Mouse (Mus musculus): ENCODE results near the gene Tprkb.
"Not testable (repeated sequence)": the region's sequence is repeated elsewhere in the genome, so short reads cannot be mapped to it uniquely, and the experiment has no call there.

Gene Tprkb

GRCm38 (mm10) chr6:85916596-85916995 is 4.9 kb downstream of the Tprkb start:
- DNase-seq = no peak

DNA sequence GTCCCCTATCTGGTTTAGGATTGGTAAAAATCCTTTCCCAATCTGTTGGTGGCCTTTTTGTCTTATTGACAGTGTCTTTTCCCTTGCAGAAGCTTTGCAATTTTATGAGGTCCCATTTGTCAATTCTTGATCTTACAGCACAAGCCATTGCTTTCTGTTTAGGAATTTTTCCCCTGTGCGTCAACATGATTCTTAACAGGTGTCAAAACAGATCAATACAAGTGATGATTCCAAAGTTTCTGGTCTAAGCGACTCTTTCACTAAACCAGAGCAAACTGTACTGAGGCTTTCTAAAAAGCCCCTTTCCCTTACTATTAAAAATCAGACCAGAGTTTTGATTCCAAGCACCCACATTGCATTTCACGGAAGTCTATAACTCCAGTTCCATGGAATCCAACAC is 6.7 kb downstream of the Tprkb start:
- not testable (repeated sequence) for DNase-seq

DNA sequence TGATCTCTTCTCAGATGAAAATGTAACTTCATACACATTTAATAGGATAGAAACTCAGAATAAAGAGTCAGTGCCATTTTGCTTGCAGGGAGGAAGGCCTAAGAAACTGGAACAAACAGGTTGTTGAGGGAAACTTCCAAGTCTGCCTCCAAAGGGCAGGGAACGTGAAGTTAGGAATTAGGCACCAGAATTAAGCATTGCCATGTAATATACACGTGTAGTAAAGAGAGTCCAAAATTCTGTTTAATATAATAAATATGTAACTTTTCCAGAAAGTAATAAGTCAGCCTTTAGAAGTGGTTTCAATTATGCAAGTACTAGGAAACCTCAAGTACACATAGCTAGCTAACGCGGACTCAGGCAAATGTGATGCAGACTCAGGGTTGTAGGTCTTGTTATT is 7.7 kb downstream of the Tprkb start:
- DNase-seq = no peak

DNA sequence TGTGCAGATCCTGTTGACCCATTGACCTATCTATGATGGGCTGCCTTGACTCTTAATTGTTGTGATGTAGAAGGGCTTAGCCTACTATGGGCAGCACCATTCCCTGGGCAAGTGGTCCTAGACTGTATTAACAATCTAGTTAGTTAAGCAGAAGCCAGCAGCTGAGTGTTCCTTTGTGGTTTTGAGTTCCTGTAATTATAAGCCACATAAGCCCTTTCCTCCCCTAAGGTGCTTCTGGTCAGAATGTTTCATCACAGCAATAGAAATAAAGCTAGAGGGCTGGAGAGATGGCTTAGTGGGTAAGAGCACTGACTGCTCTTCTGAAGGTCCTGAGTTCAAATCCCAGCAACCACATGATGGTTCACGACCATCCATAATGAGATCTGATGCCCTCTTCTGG is 12.0 kb downstream of the Tprkb start:
- DNase-seq = no peak

- peak; percentile 60 for DNase-seq
These were observed 15.0 kb downstream of the Tprkb start for GRCm38 (mm10) chr6:85926709-85927108.

DNA sequence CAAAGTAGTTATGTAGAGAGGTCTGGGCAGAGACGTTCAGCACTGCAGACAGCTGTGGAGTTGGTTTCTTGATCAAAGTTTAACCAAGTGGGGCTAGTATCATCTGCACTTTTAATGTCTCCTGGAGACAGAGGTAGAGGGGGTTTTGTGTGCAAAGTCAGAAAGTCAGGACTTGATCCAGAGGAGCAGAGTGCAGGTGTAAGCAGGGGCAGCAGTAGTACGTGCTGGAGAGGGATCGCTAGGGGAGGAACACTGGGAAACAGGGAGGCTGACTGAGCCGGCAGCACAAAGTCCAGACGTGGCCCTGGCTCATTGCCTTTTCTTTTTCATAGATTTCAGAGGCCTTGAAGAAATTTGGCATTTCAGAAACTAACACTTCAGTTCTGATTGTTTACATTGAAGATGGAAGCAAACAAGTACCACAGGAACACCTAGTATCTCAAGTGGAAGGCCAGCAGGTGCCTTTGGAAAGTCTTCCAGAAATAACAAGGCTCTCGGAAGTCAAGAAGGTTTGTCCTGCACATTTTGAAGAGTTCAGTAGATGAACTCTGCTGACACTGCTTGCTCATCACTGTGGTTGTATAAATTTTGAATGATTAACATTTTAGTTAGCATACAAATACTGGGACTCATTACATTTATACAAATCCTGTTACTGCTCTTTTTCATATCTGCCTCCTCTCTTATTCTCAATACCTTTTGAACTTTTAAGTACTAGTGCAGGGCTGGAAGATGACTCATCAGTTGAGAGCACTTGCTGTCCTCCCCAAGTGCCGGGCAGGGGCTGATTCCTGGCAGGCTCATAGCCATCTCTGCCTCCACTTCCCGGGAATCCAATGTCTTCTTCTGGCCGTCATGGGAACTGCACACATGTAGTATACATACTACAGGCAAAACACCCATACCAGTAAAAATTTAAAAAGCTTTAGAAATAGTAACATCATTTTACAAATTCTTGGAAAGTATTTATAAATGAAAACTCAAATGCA is 16.1 kb downstream of the Tprkb start:
- DNase-seq = peak; percentile 59

DNA sequence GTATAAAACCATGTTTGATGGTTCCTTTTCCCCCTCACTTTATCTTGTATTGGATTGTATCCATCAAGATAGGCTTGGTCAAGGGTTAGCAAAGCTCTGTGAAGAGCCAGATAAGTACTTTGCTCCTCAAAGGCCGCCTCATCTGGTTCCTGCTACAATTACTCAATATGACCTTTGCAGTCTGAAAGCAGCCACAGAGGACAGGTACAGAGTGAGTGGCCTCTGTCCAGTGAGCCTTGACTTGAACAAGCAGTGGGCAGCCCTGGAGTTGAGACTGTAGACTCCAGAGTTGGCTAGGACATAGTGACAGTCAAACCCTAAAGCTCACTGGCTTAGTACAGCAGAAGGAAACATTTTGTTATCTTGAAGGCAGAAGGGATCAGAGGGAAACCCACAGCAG is 17.6 kb downstream of the Tprkb start:
- DNase-seq = peak; percentile 64

DNA sequence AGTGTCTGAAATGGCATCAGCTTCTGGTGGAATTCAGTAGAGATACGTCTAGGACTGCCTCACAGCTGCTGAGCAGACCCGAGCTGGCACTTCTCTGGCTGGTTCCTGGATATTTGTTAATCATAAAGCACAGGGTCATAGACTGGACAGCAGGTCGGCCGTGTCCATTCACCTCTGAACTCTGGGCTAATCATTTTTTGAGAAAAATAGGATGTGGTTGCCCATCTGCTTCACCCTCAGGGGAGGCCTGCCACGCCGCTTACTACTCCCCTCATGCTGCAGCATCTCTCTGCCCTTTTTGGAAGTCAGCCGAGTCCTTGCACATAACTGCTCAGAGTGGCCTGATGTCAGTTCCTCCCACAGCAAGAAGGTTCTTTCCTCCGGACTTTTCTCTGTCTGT is 22.4 kb downstream of the Tprkb start:
- DNase-seq = peak; percentile 68

DNA sequence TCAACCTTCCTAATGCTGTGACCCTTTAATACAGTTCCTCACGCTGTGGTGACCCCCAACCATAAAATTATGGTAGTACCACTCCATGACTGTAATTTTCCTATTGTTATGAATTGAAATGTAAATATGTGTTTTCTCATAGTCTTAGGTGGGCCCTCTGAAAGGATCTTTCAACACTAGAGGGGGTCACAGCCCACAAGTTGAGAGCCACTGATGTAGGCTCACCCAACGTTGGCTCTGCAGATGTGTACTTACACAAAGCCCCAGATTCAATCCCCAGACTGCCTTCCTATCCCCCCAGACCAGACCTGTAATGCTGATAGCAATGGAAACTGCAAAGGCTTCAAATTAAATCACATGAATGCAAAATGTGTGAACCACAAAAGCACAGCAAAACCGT is 24.0 kb downstream of the Tprkb start:
- peak; percentile 75 for DNase-seq

DNA sequence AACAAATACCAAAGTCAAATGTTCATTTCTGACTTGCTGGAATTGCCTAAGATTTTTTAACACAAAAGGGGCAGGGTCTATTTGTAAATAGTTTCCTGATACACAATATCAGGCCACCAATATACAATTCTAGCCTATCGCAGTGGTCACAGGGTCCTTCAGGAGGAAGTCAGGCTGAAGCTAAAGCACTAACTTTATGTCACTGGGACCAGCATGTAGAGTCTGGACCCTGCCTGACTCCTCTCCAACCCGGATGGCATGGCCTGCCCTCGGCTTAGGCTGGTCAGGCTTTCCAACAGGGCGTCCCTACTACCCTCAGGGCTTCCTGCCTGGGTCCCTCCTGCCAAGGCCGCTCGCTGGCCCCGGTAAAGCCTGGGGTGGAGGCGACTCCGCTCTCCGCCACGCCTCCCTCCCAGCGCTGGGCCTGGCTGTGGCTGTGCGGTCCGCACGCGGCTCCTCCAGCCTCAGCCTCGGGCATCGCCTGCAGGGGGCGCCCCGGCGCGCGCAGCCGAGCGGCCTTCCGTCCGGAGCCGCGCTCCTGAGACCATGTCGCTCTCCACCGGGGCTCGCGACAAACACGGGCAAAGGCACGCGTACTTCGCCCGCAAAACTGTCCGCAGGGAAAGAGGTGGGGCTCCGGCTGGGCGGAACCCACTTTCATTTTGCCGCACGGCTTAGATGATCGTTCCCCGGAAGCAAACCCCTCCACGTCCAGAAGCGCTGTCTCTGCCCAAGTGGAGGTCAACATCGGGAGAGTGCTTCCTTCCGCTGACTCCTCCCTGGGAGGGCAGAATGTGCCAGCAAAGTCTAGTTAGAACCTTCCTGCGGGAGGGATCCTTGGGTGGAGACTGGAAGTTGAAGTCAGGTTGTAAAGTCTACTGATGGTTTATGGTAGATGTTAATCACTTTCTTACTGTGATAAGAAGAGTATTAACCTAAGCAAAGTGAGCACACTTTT is 25.1 kb downstream of the Tprkb start:
- peak; percentile 99 for DNase-seq

DNA sequence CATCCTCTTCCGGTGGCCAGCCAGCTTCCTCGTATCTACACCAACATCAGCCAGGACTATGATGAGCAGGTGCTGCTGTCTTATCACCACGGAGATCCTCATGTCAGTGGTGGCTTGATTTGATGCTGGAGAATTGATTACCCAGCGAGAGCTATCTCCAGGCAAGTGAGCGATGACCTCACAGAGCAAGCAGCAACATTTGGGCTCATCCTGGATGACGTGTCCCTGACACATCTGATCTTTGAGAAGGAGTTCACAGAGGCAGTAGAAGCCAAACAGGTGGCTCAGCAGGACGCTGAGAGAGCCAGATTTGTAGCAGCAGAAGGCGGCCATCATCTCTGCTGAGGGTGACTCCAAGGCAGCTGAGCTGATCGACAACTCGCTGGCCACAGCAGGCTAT is 27.0 kb downstream of the Tprkb start:
- DNase-seq = no peak

GRCm38 (mm10) chr6:85942469-85942868 is 30.8 kb downstream of the Tprkb start:
- DNase-seq = no peak

GRCm38 (mm10) chr6:85948549-85948948 is 36.9 kb downstream of the Tprkb start:
- no peak for DNase-seq

GRCm38 (mm10) chr6:85957581-85957980 is 45.9 kb downstream of the Tprkb start:
- DNase-seq = peak; percentile 35

- DNase-seq = peak; percentile 99
These were observed 49.7 kb downstream of the Tprkb start, which contains the start of gene Dusp11 for GRCm38 (mm10) chr6:85961101-85962091. Dusp11 (minus strand) TSS chr6:85961667.

DNA sequence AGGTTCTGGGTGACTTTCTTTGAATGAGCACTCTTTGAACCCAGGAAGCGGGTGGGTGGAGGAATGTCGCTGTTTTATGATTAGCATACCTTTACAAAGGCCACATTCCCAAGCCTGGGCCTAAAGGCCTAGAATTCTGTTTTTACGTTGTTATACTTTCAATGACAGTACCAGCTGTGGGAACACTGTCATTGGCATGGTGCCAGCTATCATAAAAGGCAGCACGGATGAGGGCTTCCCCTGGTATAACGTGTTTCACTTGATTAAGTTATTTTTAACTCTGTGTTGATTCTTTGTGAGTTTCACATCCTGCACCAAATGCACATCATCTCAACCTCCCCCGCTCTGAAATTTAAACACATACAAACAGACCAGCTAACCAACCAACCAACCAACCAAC is 54.4 kb downstream of the Tprkb start:
- peak; percentile 91 for DNase-seq

GRCm38 (mm10) chr6:85966686-85967085 is 55.0 kb downstream of the Tprkb start:
- peak; percentile 80 for DNase-seq

DNA sequence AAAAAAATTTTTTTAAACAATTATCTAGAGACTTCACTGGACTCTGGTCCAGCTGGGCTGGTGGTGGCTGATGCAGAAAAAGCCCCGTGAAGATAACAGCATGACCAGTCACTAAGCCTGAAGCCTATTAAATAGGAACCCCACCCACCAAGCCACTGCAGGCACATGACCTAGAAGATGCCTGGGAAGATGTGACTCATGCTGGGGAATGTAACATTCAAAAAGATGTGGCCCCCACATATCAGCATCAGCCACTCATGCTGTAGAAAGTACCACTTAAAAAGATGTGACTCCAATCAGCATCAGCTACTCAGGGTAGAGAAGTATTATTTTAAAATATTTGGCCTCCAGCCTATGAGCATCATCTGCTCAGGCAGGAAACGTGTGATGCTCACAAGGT is 58.2 kb downstream of the Tprkb start:
- DNase-seq = peak; percentile 83

- peak; percentile 49 for DNase-seq
These were observed 61.0 kb downstream of the Tprkb start for GRCm38 (mm10) chr6:85972699-85973098.

GRCm38 (mm10) chr6:85973336-85973735 is 61.7 kb downstream of the Tprkb start:
- DNase-seq = peak; percentile 22

GRCm38 (mm10) chr6:85974941-85975617 is 63.4 kb downstream of the Tprkb start:
- DNase-seq = peak; percentile 57

Measured in heart, adult 11 months (tissue).